Mouse (Mus musculus) kidney, adult 2 months (tissue): Measurements from ENCODE around the gene Rd3.

ENCODE experiments used
- CTCF ChIP-seq: fragments of 200-500 bp; conservative IDR thresholded peaks from 2 replicates; pipeline ENCODE4 v1.5.1; 2011; ENCODE audit warnings: low read depth, mild to moderate bottlenecking, control low read depth, low read length, moderate library complexity, mixed read lengths; ENCODE audit not compliant: insufficient read depth, insufficient read length
- POLR2A ChIP-seq: fragments of 200-500 bp; IDR thresholded peaks from one replicate; pipeline ENCODE4 v1.6.1; 2011; ENCODE audit warnings: low read depth, low read length, control low read depth

DNA sequence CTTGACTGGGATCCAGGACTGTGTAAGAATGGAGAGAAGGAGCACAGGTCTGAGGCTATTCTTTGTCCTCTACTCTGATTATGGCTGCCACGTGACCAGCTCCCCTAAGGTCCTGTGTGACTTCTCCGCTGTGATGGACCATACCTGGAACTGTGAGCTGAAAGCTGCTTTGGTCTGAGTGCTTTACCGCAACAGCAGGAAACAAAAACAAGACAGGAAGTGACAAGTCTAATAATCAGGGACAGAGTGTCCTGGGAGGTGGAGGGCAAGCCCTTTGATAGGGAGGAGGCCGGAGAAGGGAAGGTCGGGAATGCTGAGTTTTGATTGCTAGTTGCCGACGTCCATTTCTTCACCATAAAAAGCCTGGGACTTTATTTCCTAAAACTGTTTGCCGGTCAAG is 48.1 kb upstream of the Rd3 start:
- TF ChIP-seq CTCF (no peak), POLR2A (no peak)
